7 mouse cellular contexts compared by ENCODE assay signal in the genomic region with DNA sequence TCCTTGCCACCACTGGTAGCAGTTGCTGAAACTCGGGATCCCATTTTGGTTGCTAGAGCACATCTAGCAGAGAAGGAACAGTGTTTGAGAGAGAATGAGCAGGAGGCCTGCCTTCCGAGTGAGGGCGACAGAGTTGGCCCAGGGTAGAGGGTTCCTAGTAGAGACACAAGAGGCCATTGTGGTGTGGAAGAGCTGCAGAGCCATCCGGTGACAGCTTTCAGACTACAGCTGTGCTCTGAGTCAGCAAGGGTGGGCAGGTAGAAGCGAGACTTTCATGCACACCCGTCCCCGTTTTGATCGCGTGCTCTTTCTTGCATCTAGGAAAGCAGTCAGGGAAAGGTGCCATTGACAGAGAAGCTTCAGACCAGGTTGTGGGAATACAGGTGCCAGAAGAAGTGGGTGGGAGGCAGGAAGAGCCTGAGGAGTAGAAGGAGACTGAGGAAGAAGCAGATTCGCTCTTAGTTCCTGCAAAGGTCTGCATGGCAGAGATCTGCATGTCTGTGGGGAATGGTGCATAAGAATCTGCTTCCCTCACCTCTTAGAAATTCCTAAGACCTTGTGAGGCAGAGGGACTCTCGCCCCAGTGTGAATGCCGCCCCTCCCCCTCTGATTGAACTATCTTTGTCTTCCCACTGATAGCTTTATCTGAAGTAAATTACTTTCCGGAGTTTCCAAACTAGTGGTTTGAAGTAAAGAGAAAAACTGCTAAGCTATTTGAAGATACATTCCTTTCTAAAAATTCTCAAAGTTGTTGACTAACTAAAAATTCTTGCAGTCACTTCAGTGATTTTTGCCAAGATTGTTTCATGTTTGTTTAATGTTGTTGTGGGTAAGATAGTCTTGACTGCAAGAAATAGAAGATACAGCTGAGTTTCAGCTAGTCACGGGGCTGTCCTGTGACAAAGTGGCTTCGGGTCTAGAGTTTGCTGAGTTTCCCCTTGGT. TPM values are rescaled to one million over a fixed set of nuclear protein-coding genes. Genes with fewer than 3 reads are reported as not detected.
DNase-seq lines count a peak whose midpoint lies in the region; ATAC-seq and TF ChIP-seq lines count a peak whose summit lies in the region.

No protein-coding gene starts in this region.

- H3K4me1 ChIP-seq in lung, embryonic 16.5 days (replicated peaks; ENCODE audit: control insufficient read depth, insufficient read depth, low read length): peaks cover 47% of the 10 kb centered on the region
- peaks cover 18% of the 10 kb centered on the region for H3K4me1 ChIP-seq in bone marrow, adult 2 months (ENCODE audit: control insufficient read depth, insufficient read depth, low read length)
- peaks cover 73% of the 10 kb centered on the region for H3K4me1 ChIP-seq in heart, postnatal 0 days (ENCODE audit: control insufficient read depth, insufficient read depth)

- TF ChIP-seq CTCF in bone marrow, adult 2 months (IDR thresholded peaks at IDR 0.05; ENCODE audit: control insufficient read depth, insufficient read depth, low read length): no peak
- peak; percentile 31 for TF ChIP-seq CTCF in heart, postnatal 0 days (IDR thresholded peaks at IDR 0.05; ENCODE audit: low read depth)

- no peak for DNase-seq in lung, postnatal 10 days
- DNase-seq in heart, postnatal 0 days (ENCODE audit: low spot score): peak; percentile 40
- no peak for DNase-seq in gastrocnemius, postnatal 36 days
- DNase-seq in adrenal gland, adult 18-20 months (ENCODE audit: low spot score in 2 of 2): no peak

- peak; percentile 45 for ATAC-seq in lung, embryonic 16.5 days (ENCODE audit: low read depth)
- peak; percentile 52; the same call in 1 of the 2 replicates for ATAC-seq in heart, postnatal 0 days (ENCODE audit: insufficient read depth, low read depth)
- ATAC-seq in megakaryocyte progenitor cell, adult 5-6 weeks (replicated peaks; ENCODE audit: poor library complexity): peak; percentile 42

- TF ChIP-seq EP300 in heart, postnatal 0 days (IDR thresholded peaks at IDR 0.05; ENCODE audit: low read depth): no peak

- H3K27ac ChIP-seq in lung, embryonic 16.5 days (ENCODE audit: low read length): peak overlapping the region; percentile 65
- H3K27ac ChIP-seq in bone marrow, adult 2 months (ENCODE audit: control insufficient read depth, insufficient read depth, low read depth, low read length, poor library complexity): peak overlapping the region; percentile 64
- peak overlapping the region; percentile 54 for H3K27ac ChIP-seq in heart, postnatal 0 days (ENCODE audit: low read depth)

- H3K4me3 ChIP-seq in lung, embryonic 16.5 days (ENCODE audit: low read length): no peak overlapping the region
- H3K4me3 ChIP-seq in bone marrow, adult 2 months (replicated peaks; ENCODE audit: control insufficient read depth, low read depth, low read length): no peak overlapping the region
- H3K4me3 ChIP-seq in heart, postnatal 0 days (ENCODE audit: low read depth, low read length): no peak overlapping the region

- H3K36me3 ChIP-seq in lung, embryonic 16.5 days (ENCODE audit: control insufficient read depth, insufficient read depth, low read length): no peaks in the 10 kb centered on the region
- peaks cover 9% of the 10 kb centered on the region; the same call in 1 of the 2 replicates for H3K36me3 ChIP-seq in heart, postnatal 0 days (replicated peaks; ENCODE audit: control insufficient read depth, insufficient read depth, low read length)

- intact Hi-C loops in gastrocnemius, postnatal 36 days (cut with DNase I): no loop called here

- peak overlapping the region; percentile 13; the same call in 1 of the 2 replicates for H3K4me2 ChIP-seq in lung, embryonic 16.5 days (ENCODE audit: low read depth, low read length)
- H3K4me2 ChIP-seq in heart, postnatal 0 days (ENCODE audit: low read depth, low read length): peak overlapping the region; percentile 26

- H3K9me3 ChIP-seq in lung, embryonic 16.5 days (ENCODE audit: control insufficient read depth, low read length): no peaks in the 10 kb centered on the region
- H3K9me3 ChIP-seq in heart, postnatal 0 days (replicated peaks; ENCODE audit: control insufficient read depth, low read length): no peaks in the 10 kb centered on the region

- no peak for TF ChIP-seq POLR2A in bone marrow, adult 2 months (IDR thresholded peaks at IDR 0.05; ENCODE audit: borderline replicate concordance, control insufficient read depth, low read depth, low read length)

- H3K27me3 ChIP-seq in lung, embryonic 16.5 days (ENCODE audit: control insufficient read depth, insufficient read depth, low read depth, low read length): no peaks in the 10 kb centered on the region
- H3K27me3 ChIP-seq in heart, postnatal 0 days (ENCODE audit: control insufficient read depth, insufficient read depth, low read length): no peaks in the 10 kb centered on the region

- H3K9ac ChIP-seq in lung, embryonic 16.5 days (ENCODE audit: low read length): no peak overlapping the region
- no peak overlapping the region for H3K9ac ChIP-seq in heart, postnatal 0 days (replicated peaks; ENCODE audit: low read depth, low read length)

- WGBS in lung, embryonic 16.5 days: 14% methylated on average over 15 of the region's 15 CpGs
- WGBS in bone marrow, adult 2 months: 24% methylated on average over 15 of the region's 15 CpGs
- 13% methylated on average over 15 of the region's 15 CpGs for WGBS in heart, postnatal 0 days

RNA-seq across cellular contexts. Expression of gene Map4k4, which starts 23.0 kb away (rescaled TPM):
- polyA plus RNA-seq in lung, embryonic 16.5 days (2015; fragmentation: Nextera tagmentation; extraction: Ambion mirVana): 20.9 and 21.6 TPM in 2 replicates
- polyA plus RNA-seq in bone marrow, adult 2 months (2011; ENCODE audit: insufficient read depth, insufficient read length, low replicate concordance, missing spikeins): 51.3 and 69.2 TPM in 2 replicates
- total RNA-seq in heart, postnatal 0 days (2014; rRNA removed; ENCODE audit: low replicate concordance): 106 and 129 TPM in 2 replicates
- 17.0 and 17.4 TPM in 2 replicates for polyA plus RNA-seq in heart, postnatal 0 days (2015; fragmentation: Nextera tagmentation; extraction: Ambion mirVana)
- 13.3 and 19.2 TPM in 2 replicates for total RNA-seq in megakaryocyte progenitor cell, adult 5-6 weeks (2015)
- 42.5 and 66.7 TPM in 2 replicates for total RNA-seq in megakaryocyte progenitor cell, adult 5-6 weeks (2017)
- 10 to 100 TPM; 26.0 to 30.9 TPM for total RNA-seq in gastrocnemius, postnatal 36 days (2021)
- total RNA-seq in adrenal gland, adult 18-20 months (2021): 10 to 100 TPM; 90.2 to 98.0 TPM
